Mouse (Mus musculus): Measurements from ENCODE around the gene Nat8l.

The Nat8l gene

GRCm38 (mm10) chr5:34002636-34003035 lies 6.9 kb downstream of the Nat8l start:
- no peak for DNase-seq (ENCODE audit: low spot score in 2 of 2)

- DNase-seq (ENCODE audit: low spot score in 2 of 2): no peak
Observed at GRCm38 (mm10) chr5:34004618-34005017, 8.8 kb downstream of the Nat8l start.

- no peak for DNase-seq (ENCODE audit: low spot score in 2 of 2)
Observed at GRCm38 (mm10) chr5:34006832-34007231, 11.0 kb downstream of the Nat8l start.

GRCm38 (mm10) chr5:34007392-34007941 lies 11.7 kb downstream of the Nat8l start:
- DNase-seq (ENCODE audit: low spot score in 2 of 2): no peak

GRCm38 (mm10) chr5:34014652-34015051 lies 18.9 kb downstream of the Nat8l start:
- DNase-seq (ENCODE audit: low spot score in 2 of 2): no peak

- DNase-seq (ENCODE audit: low spot score in 2 of 2): no peak
Observed at GRCm38 (mm10) chr5:34018968-34019367, 23.2 kb downstream of the Nat8l start.

GRCm38 (mm10) chr5:34030101-34030500 lies 34.3 kb downstream of the Nat8l start:
- DNase-seq (ENCODE audit: low spot score in 2 of 2): no peak

GRCm38 (mm10) chr5:34031022-34031421 lies 35.2 kb downstream of the Nat8l start:
- no peak for DNase-seq (ENCODE audit: low spot score in 2 of 2)

- no peak for DNase-seq (ENCODE audit: low spot score in 2 of 2)
Observed at GRCm38 (mm10) chr5:34032520-34032919, 36.7 kb downstream of the Nat8l start.

All from thymus, postnatal 10 days (tissue).